Mouse (Mus musculus): ENCODE measurements around the gene Prune2. TPM values are rescaled to one million over a fixed set of nuclear protein-coding genes. Genes with fewer than 3 reads are reported as not detected.

Gene Prune2
- polyA plus RNA-seq, 1 experiment from 2014 or later, result 0.67 TPM

DNA sequence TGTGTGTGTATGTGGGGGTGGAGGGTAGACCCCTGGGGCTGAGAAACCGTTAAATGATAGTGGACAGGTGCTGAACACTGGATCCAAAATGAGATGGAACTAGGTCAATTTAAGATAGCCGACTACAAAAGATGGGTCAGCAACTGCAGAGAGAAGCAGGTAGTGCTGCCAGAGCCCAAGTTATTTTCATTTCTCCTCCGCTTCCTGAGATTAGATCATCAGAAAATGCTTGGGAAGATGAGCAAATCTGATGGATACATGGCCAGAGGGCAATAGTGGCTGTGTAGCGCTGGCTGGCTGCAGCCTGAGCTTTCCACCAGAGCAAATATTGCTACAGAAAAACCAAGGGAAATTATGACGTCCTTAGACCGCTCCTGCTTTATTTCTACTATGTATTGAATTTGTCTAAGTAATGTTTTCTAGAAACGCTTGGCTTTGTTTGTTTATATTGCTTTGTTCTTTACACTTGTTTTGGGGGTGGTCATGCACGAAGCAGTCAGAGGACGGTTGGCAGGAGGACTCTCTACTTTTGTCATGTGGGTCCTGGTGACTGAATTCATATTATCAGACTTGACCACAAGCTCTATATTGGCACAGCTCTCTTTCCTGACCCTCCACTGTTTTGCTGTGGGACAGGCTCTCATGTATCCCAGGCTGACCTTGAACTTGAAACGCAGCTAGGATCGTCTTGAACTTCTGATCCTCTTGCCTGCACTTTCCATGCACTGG, 198.2 kb downstream of the Prune2 start:
- no peak for ATAC-seq
- no peak overlapping the region for H3K9ac ChIP-seq (replicated peaks)
- WGBS (ENCODE audit: insufficient replicate concordance), result 75% methylated on average over 11 of the region's 11 CpGs
- TF ChIP-seq CTCF (IDR thresholded peaks at IDR 0.05; ENCODE audit: low read depth) (no peak), EP300 (IDR thresholded peaks at IDR 0.05; ENCODE audit: low read depth) (no peak)
- H3K4me1 ChIP-seq (ENCODE audit: insufficient read depth), result no peaks in the 10 kb centered on the region
- no peaks in the 10 kb centered on the region for H3K36me3 ChIP-seq (replicated peaks; ENCODE audit: insufficient read depth, low read length)
- DNase-seq, result no peak
- H3K4me3 ChIP-seq (ENCODE audit: low read depth, low read length), result no peak overlapping the region
- no peaks in the 10 kb centered on the region for H3K27me3 ChIP-seq (ENCODE audit: insufficient read depth, low read length)
- H3K27ac ChIP-seq (ENCODE audit: low read depth), result no peak overlapping the region
- H3K9me3 ChIP-seq (ENCODE audit: low read length), result no peaks in the 10 kb centered on the region
- H3K4me2 ChIP-seq (ENCODE audit: low read depth, low read length), result no peak overlapping the region

DNA sequence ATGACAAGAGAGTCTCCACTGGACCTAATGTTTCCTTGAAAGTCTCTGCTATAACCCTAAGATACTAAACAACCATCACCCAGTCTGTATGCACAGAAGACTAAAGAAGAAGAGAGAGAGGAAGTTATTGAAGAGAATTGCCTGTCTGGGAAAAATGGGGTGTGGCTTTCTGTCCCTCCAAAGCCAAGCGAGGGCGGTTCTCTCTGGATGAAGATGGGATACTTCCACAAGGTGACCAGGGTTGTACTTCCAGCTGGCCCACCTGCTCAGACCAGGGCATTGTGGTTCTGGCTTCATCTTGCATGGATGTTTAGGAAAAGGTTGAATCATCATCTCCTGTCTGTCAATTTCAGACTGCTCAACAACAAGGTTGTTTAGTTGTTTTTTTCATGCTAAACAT, 199.3 kb downstream of the Prune2 start:
- H3K27ac ChIP-seq (ENCODE audit: low read depth), result no peak overlapping the region
- no peaks in the 10 kb centered on the region for H3K27me3 ChIP-seq (ENCODE audit: insufficient read depth, low read length)
- H3K9me3 ChIP-seq (ENCODE audit: low read length), result no peaks in the 10 kb centered on the region
- DNase-seq (no peak), ATAC-seq (no peak)
- no peaks in the 10 kb centered on the region for H3K36me3 ChIP-seq (replicated peaks; ENCODE audit: insufficient read depth, low read length)
- H3K9ac ChIP-seq (replicated peaks), result no peak overlapping the region
- no peak overlapping the region for H3K4me2 ChIP-seq (ENCODE audit: low read depth, low read length)
- TF ChIP-seq CTCF (IDR thresholded peaks at IDR 0.05; ENCODE audit: low read depth), result no peak
- TF ChIP-seq EP300 (IDR thresholded peaks at IDR 0.05; ENCODE audit: low read depth), result no peak
- no peaks in the 10 kb centered on the region for H3K4me1 ChIP-seq (ENCODE audit: insufficient read depth)
- no peak overlapping the region for H3K4me3 ChIP-seq (ENCODE audit: low read depth, low read length)
- WGBS (ENCODE audit: insufficient replicate concordance), result 67% methylated on average over 2 of the region's 2 CpGs

DNA sequence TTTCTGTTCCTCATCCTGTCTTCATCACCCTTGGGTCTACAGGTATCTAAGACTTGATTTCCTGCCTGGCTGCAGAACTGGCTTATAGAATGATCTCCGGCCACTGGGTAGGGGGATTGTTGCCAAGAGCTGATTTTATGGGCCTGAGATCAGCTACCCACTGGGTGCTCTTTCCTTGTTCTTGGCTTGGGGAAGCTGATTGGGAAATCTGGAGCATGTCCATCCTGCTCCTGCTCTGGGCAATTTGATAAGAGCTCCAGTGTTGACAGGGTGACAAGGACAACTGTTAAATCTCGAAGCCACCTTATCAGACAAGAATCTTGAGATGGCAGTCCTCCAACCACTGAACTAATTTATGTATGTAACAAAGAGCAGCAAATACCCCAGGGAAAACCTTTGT, 203.8 kb downstream of the Prune2 start:
- Histone ChIP-seq H3K27ac (ENCODE audit: low read depth) (no peak overlapping the region), H3K4me1 (ENCODE audit: insufficient read depth) (0 out of 2 replicates have a peak, but pooled peaks cover 5% of the 10 kb centered on the region), H3K4me3 (ENCODE audit: low read depth, low read length) (no peak overlapping the region), H3K9ac (replicated peaks) (no peak overlapping the region), H3K9me3 (ENCODE audit: low read length) (no peaks in the 10 kb centered on the region), H3K27me3 (ENCODE audit: insufficient read depth, low read length) (no peaks in the 10 kb centered on the region), H3K36me3 (replicated peaks; ENCODE audit: insufficient read depth, low read length) (no peaks in the 10 kb centered on the region), H3K4me2 (ENCODE audit: low read depth, low read length) (no peak overlapping the region)
- WGBS (ENCODE audit: insufficient replicate concordance), result 50% methylated on average over 2 of the region's 2 CpGs
- TF ChIP-seq CTCF (IDR thresholded peaks at IDR 0.05; ENCODE audit: low read depth), result no peak
- TF ChIP-seq EP300 (IDR thresholded peaks at IDR 0.05; ENCODE audit: low read depth), result no peak
- DNase-seq (no peak), ATAC-seq (no peak)

DNA sequence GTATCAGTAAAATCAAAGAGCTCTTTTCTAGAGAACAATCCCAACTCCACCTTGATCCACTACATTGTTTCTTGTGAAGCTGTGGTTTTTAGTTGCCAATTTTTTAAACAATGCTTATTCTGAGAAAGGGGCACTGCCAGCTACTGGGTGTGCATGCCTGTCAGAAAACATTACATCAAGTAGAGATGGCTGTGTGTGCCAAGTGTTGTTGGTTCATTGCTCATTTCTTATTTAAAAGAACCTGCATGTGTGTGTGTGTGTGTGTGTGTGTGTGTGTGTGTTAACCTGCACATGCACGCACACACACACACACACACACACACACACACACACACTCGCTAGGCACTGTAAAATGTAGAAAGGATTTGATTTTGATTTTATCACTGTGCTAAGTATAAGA, 204.3 kb downstream of the Prune2 start:
- no peaks in the 10 kb centered on the region for H3K36me3 ChIP-seq (replicated peaks; ENCODE audit: insufficient read depth, low read length)
- WGBS (ENCODE audit: insufficient replicate concordance), result 72% methylated on average over 2 of the region's 2 CpGs
- 0 out of 2 replicates have a peak, but pooled peaks cover 5% of the 10 kb centered on the region for H3K4me1 ChIP-seq (ENCODE audit: insufficient read depth)
- ATAC-seq, result no peak
- no peak overlapping the region for H3K4me2 ChIP-seq (ENCODE audit: low read depth, low read length)
- DNase-seq, result no peak
- H3K9me3 ChIP-seq (ENCODE audit: low read length), result no peaks in the 10 kb centered on the region
- H3K9ac ChIP-seq (replicated peaks), result no peak overlapping the region
- H3K4me3 ChIP-seq (ENCODE audit: low read depth, low read length), result no peak overlapping the region
- no peaks in the 10 kb centered on the region for H3K27me3 ChIP-seq (ENCODE audit: insufficient read depth, low read length)
- no peak overlapping the region for H3K27ac ChIP-seq (ENCODE audit: low read depth)
- no peak for TF ChIP-seq EP300 (IDR thresholded peaks at IDR 0.05; ENCODE audit: low read depth)
- TF ChIP-seq CTCF (IDR thresholded peaks at IDR 0.05; ENCODE audit: low read depth), result no peak

DNA sequence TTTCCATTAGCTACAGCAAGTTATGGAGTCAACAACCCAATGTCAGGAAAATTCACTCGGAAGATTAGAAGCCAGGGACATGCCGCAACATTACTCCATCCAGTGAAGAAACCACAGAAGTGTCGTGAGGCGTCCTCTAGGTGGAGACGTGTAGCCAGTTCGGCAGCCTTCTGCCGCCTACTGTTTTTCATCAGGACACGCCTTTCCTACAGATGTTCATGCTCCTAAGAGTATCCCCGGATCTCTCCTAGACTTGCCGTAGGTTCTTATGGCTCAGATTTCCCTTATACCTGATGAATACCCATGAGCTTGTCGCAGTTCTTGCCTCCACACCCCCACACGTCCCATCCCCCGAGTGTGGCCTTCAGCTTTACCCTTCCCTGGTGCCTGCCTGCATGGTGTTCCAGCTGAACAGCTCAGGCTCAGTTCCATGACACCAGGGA, 207.6 kb downstream of the Prune2 start:
- Histone ChIP-seq H3K4me3 (ENCODE audit: low read depth, low read length) (no peak overlapping the region), H3K27ac (ENCODE audit: low read depth) (no peak overlapping the region), H3K27me3 (ENCODE audit: insufficient read depth, low read length) (no peaks in the 10 kb centered on the region), H3K9me3 (ENCODE audit: low read length) (no peaks in the 10 kb centered on the region), H3K36me3 (replicated peaks; ENCODE audit: insufficient read depth, low read length) (no peaks in the 10 kb centered on the region), H3K4me1 (ENCODE audit: insufficient read depth) (0 out of 2 replicates have a peak, but pooled peaks cover 5% of the 10 kb centered on the region), H3K9ac (replicated peaks) (no peak overlapping the region), H3K4me2 (ENCODE audit: low read depth, low read length) (no peak overlapping the region)
- 9% methylated on average over 13 of the region's 13 CpGs for WGBS (ENCODE audit: insufficient replicate concordance)
- peak; percentile 60 for DNase-seq
- TF ChIP-seq CTCF (IDR thresholded peaks at IDR 0.05; ENCODE audit: low read depth) (peak; percentile 84), EP300 (IDR thresholded peaks at IDR 0.05; ENCODE audit: low read depth) (no peak)
- peak; percentile 59 for ATAC-seq

DNA sequence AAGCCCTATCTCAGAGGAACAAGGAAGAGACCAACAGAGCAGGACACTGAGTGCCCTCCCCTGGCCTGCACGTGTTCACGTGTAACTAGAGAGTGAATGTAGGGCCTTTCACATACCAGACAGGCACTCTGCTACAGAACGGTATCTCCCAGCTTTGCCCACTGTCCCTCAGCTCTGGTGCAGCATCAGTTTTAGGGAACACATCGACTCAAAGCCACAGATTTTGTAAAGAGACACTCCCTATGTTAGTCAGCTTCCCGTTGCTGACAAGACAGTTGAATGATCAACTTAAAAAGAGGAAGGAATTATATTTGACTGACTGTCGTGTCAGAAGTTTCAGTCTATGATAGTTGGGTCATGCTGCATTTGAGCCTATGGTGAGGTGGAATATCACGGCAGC, 210.4 kb downstream of the Prune2 start:
- H3K9ac ChIP-seq (replicated peaks), result no peak overlapping the region
- ATAC-seq, result peak; percentile 43
- H3K4me2 ChIP-seq (ENCODE audit: low read depth, low read length), result no peak overlapping the region
- no peaks in the 10 kb centered on the region for H3K9me3 ChIP-seq (ENCODE audit: low read length)
- H3K27ac ChIP-seq (ENCODE audit: low read depth), result no peak overlapping the region
- 0 out of 2 replicates have a peak, but pooled peaks cover 5% of the 10 kb centered on the region for H3K4me1 ChIP-seq (ENCODE audit: insufficient read depth)
- no peak for TF ChIP-seq EP300 (IDR thresholded peaks at IDR 0.05; ENCODE audit: low read depth)
- TF ChIP-seq CTCF (IDR thresholded peaks at IDR 0.05; ENCODE audit: low read depth), result no peak
- DNase-seq, result no peak
- no peak overlapping the region for H3K4me3 ChIP-seq (ENCODE audit: low read depth, low read length)
- no peaks in the 10 kb centered on the region for H3K36me3 ChIP-seq (replicated peaks; ENCODE audit: insufficient read depth, low read length)
- no peaks in the 10 kb centered on the region for H3K27me3 ChIP-seq (ENCODE audit: insufficient read depth, low read length)
- 34% methylated on average over 7 of the region's 7 CpGs for WGBS (ENCODE audit: insufficient replicate concordance)

All from liver, postnatal 0 days (tissue).